Mouse (Mus musculus): ENCODE data around the gene Ift81. TPM values are rescaled to one million over a fixed set of nuclear protein-coding genes. Genes with fewer than 3 reads are reported as not detected.
A peak's percentile ranks its signal among the peaks of the same experiment; 100 is the strongest.

The Ift81 gene
- polyA plus RNA-seq, 1 experiment, result 3.4 TPM

DNA sequence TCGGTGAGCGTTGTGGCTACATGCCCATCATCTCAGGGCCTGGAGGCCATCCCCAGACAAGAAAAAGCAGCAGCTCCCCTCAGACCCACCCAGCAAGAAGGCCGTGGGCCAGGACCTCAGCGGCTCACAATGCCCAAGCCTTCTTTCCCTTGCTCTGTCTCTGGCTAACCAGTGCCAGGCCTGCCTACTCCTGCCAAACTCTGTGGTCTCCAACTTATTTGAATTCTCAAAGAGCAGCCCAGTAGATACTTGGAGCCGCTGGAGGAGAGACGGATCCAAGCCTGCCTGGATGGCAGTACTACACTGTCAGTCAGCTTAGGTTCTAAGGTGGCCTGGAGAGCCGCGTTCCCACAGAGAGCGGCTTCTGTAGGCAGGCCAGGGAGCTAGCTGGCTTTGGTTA is 87.9 kb downstream of the Ift81 start:
- 69% methylated on average over 9 of the region's 9 CpGs for WGBS
- Histone ChIP-seq H3K36me3 (ENCODE audit: control insufficient read depth, insufficient read depth, low read length) (no peaks in the 10 kb centered on the region), H3K27me3 (replicated peaks; ENCODE audit: control insufficient read depth, insufficient read depth, low read length) (no peaks in the 10 kb centered on the region), H3K4me3 (ENCODE audit: insufficient read depth, low read depth, low read length) (no peak overlapping the region), H3K27ac (ENCODE audit: insufficient read depth, low read depth, low read length) (peak overlapping the region; percentile 93), H3K4me1 (ENCODE audit: control insufficient read depth, insufficient read depth, low read length) (peaks cover 60% of the 10 kb centered on the region)
- TF ChIP-seq CTCF (conservative IDR thresholded peaks at IDR 0.05; ENCODE audit: insufficient read depth, insufficient read length, low read depth, low read length) (no peak), POLR2A (IDR thresholded peaks at IDR 0.05; ENCODE audit: low read depth, low read length) (no peak)
- DNase-seq, result peak; percentile 67

DNA sequence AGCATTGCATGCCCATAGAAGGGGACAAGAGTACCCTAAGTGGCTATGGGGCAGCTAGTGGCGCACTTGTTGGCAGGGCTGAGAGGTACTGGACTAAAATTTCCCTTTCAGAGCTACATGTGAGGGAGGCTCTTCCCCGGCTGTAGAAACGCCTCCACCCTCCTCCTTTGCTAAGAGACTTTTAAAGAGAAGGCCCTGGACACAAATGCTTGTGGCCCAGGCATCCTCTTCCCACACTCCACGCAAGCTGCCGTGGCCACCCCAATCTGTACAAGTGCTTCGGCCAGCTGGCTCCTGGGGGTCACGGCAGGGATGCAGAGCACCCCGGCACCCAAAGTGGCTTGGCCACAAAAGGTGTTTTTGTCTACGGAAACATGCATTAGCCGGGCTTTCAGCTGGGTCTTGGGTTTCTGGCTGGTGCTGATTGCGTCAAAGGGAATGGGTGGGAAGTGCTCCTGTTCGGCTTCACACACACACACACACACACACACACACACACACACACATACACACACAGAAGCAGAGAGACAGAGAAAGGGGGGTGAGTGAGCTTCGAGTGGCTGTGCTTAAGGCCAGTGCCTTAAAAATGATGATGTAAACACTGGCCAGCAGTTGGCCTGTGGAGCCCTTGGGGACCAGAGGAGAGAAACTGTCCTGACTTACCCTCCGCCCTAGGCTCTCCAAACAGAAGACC is 88.9 kb downstream of the Ift81 start:
- H3K27ac ChIP-seq (ENCODE audit: insufficient read depth, low read depth, low read length), result peak overlapping the region; percentile 93
- H3K36me3 ChIP-seq (ENCODE audit: control insufficient read depth, insufficient read depth, low read length), result no peaks in the 10 kb centered on the region
- peaks cover 57% of the 10 kb centered on the region for H3K4me1 ChIP-seq (ENCODE audit: control insufficient read depth, insufficient read depth, low read length)
- no peak overlapping the region for H3K4me3 ChIP-seq (ENCODE audit: insufficient read depth, low read depth, low read length)
- no peaks in the 10 kb centered on the region for H3K27me3 ChIP-seq (replicated peaks; ENCODE audit: control insufficient read depth, insufficient read depth, low read length)
- WGBS, result 59% methylated on average over 14 of the region's 14 CpGs
- TF ChIP-seq POLR2A (IDR thresholded peaks at IDR 0.05; ENCODE audit: low read depth, low read length) (no peak), CTCF (conservative IDR thresholded peaks at IDR 0.05; ENCODE audit: insufficient read depth, insufficient read length, low read depth, low read length) (no peak)
- no peak for DNase-seq

DNA sequence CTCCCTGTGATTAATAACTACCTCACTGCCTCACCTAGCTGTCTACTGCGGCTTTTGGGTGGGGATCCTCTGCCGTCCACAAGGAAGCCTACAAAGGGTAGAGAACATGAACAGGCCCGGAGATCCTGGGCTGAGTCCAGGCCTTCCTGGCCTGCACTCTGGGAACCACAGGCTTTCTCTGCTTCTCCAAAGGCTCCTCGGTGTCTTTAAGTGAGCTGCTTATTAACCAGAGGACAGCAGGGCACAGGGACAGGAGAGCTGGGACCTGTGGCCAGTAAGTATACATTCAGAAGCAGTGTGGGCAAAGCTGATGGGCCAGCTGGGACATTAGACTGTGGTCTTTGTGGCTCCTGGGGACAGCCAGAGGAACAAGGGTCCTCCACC is 89.5 kb downstream of the Ift81 start:
- Histone ChIP-seq H3K36me3 (ENCODE audit: control insufficient read depth, insufficient read depth, low read length) (no peaks in the 10 kb centered on the region), H3K27ac (ENCODE audit: insufficient read depth, low read depth, low read length) (peak overlapping the region; percentile 93), H3K4me1 (ENCODE audit: control insufficient read depth, insufficient read depth, low read length) (peaks cover 53% of the 10 kb centered on the region), H3K4me3 (ENCODE audit: insufficient read depth, low read depth, low read length) (no peak overlapping the region), H3K27me3 (replicated peaks; ENCODE audit: control insufficient read depth, insufficient read depth, low read length) (no peaks in the 10 kb centered on the region)
- 28% methylated on average over 4 of the region's 4 CpGs for WGBS
- peak; percentile 90 for DNase-seq
- TF ChIP-seq POLR2A (IDR thresholded peaks at IDR 0.05; ENCODE audit: low read depth, low read length) (no peak), CTCF (conservative IDR thresholded peaks at IDR 0.05; ENCODE audit: insufficient read depth, insufficient read length, low read depth, low read length) (no peak)

DNA sequence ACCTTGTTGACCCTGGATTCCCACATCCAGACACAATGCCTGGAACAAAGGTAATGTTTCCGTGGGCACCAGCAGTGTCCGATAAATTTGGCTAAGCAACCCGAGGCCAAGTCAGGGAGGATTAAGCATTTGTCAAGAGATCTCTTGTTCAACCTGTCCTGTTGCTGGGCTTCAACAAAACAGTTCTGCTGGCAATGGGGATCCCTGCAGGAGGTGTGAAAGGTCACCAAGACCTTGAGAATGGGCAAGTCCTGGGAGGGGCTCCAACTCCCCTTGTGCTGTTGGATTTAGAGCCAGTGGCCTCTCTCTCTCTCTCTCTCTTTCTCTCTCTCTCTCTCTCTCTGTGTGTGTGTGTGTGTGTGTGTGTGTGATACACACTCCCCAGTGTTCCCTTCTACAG is 90.1 kb downstream of the Ift81 start:
- no peak overlapping the region for H3K4me3 ChIP-seq (ENCODE audit: insufficient read depth, low read depth, low read length)
- H3K4me1 ChIP-seq (ENCODE audit: control insufficient read depth, insufficient read depth, low read length), result peaks cover 50% of the 10 kb centered on the region
- WGBS, result 60% methylated on average over 3 of the region's 3 CpGs
- H3K27ac ChIP-seq (ENCODE audit: insufficient read depth, low read depth, low read length), result peak overlapping the region; percentile 93
- DNase-seq, result peak; percentile 45
- no peaks in the 10 kb centered on the region for H3K27me3 ChIP-seq (replicated peaks; ENCODE audit: control insufficient read depth, insufficient read depth, low read length)
- H3K36me3 ChIP-seq (ENCODE audit: control insufficient read depth, insufficient read depth, low read length), result no peaks in the 10 kb centered on the region
- TF ChIP-seq POLR2A (IDR thresholded peaks at IDR 0.05; ENCODE audit: low read depth, low read length), result no peak
- no peak for TF ChIP-seq CTCF (conservative IDR thresholded peaks at IDR 0.05; ENCODE audit: insufficient read depth, insufficient read length, low read depth, low read length)

DNA sequence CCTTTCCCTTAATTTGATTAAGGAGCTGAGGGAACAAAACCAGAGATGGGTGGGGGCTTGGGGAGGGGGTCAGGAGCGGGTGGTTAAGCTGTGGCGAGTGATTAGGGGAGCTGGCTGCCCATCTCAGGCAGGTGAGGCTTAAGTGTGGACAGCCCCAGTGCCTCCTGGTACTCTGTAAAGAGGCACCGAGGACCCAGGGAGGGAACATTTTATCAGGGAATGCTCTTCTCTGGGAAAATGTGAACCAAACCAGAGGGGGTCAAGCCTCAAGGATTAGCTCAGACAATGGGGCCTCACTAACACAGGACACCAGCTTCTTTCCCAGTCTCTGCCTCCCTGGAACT is 93.2 kb downstream of the Ift81 start:
- H3K27ac ChIP-seq (ENCODE audit: insufficient read depth, low read depth, low read length), result no peak overlapping the region
- 81% methylated on average over 3 of the region's 3 CpGs for WGBS
- H3K36me3 ChIP-seq (ENCODE audit: control insufficient read depth, insufficient read depth, low read length), result no peaks in the 10 kb centered on the region
- H3K4me1 ChIP-seq (ENCODE audit: control insufficient read depth, insufficient read depth, low read length), result peaks cover 26% of the 10 kb centered on the region
- no peaks in the 10 kb centered on the region for H3K27me3 ChIP-seq (replicated peaks; ENCODE audit: control insufficient read depth, insufficient read depth, low read length)
- no peak overlapping the region for H3K4me3 ChIP-seq (ENCODE audit: insufficient read depth, low read depth, low read length)
- no peak for DNase-seq
- TF ChIP-seq CTCF (conservative IDR thresholded peaks at IDR 0.05; ENCODE audit: insufficient read depth, insufficient read length, low read depth, low read length), result no peak

DNA sequence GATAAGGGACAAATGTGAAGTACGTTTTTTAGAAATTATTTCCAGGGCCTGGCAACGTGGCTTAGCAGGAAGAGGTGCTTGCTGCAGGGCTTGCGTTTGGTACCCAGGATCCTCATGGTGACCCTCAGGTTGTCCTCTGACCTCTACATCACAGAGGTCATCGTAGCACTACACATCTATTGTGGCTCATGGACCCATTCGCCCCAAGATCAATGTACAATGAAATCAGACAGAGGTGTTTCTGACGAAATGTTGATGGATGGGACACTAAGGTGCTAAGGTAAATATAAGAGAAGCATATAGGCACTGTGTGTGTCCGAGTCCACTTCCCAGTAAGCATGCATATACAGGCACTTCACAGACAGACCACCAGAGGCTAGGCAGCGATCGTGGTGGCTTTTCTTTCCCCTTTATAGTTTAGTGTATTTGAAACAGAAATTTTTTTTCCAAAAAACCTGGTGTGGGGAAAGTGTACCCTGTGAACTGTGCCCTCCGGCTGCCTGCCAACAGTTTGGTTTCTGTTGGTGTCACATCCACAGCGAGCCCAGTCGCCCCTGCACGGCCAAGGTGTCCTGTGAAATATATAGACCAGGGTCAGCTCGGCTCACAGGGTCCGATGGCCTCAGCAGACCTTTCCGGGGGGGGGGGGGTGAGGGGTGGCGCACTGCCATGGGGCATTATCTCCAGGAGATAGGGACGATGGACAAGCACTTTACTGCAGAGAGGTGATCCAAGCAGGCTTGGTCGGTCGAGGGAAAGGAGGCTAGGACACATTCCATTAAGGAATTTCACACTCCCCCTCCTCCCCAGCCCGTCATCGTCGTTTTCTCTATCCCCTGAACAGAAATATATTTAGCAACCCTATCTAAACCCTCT is 93.8 kb downstream of the Ift81 start:
- Histone ChIP-seq H3K36me3 (ENCODE audit: control insufficient read depth, insufficient read depth, low read length) (no peaks in the 10 kb centered on the region), H3K4me1 (ENCODE audit: control insufficient read depth, insufficient read depth, low read length) (peaks cover 21% of the 10 kb centered on the region), H3K4me3 (ENCODE audit: insufficient read depth, low read depth, low read length) (no peak overlapping the region), H3K27me3 (replicated peaks; ENCODE audit: control insufficient read depth, insufficient read depth, low read length) (no peaks in the 10 kb centered on the region), H3K27ac (ENCODE audit: insufficient read depth, low read depth, low read length) (no peak overlapping the region)
- no peak for DNase-seq
- no peak for TF ChIP-seq CTCF (conservative IDR thresholded peaks at IDR 0.05; ENCODE audit: insufficient read depth, insufficient read length, low read depth, low read length)
- no peak for TF ChIP-seq POLR2A (IDR thresholded peaks at IDR 0.05; ENCODE audit: low read depth, low read length)
- WGBS, result 56% methylated on average over 23 of the region's 23 CpGs

DNA sequence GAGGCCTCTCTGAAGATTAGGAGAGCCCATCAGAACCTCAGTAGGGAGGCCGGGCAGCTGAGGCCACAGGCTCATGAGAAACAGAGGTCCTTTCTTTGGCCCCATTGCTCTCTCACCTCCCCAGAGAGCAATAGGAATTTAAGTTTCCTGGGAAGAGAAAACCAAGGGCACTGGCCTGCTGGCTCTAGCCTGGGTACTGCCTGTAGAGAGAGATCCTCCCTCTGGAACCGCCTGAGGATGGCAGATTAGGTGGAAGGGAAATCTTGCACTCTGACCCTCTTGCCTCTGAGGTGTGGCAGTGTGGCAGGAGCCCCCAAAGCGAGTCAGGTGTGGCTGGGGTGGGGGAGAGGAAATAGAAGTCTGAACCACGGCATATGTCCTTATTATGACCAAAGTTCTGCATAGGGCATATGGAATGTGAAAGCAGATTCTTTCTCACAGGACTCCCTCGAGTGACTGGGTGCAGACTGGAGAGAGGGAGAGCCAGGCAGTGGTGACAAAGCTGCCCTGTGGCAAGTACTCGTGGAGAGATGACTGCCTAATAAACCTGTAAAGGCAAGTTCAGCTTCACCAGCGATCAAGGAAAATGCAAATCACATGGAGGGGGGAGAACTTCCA is 95.2 kb downstream of the Ift81 start:
- WGBS, result 42% methylated on average over 7 of the region's 7 CpGs
- Histone ChIP-seq H3K36me3 (ENCODE audit: control insufficient read depth, insufficient read depth, low read length) (no peaks in the 10 kb centered on the region), H3K27me3 (replicated peaks; ENCODE audit: control insufficient read depth, insufficient read depth, low read length) (no peaks in the 10 kb centered on the region), H3K4me1 (ENCODE audit: control insufficient read depth, insufficient read depth, low read length) (peaks cover 11% of the 10 kb centered on the region), H3K4me3 (ENCODE audit: insufficient read depth, low read depth, low read length) (no peak overlapping the region), H3K27ac (ENCODE audit: insufficient read depth, low read depth, low read length) (no peak overlapping the region)
- DNase-seq, result no peak
- no peak for TF ChIP-seq CTCF (conservative IDR thresholded peaks at IDR 0.05; ENCODE audit: insufficient read depth, insufficient read length, low read depth, low read length)
- no peak for TF ChIP-seq POLR2A (IDR thresholded peaks at IDR 0.05; ENCODE audit: low read depth, low read length)

All from kidney, adult 2 months (tissue).